Mouse (Mus musculus) spleen, adult 2 months (tissue): ENCODE results near the gene Tmcc1. TPM values are rescaled to one million over a fixed set of nuclear protein-coding genes. Genes with fewer than 3 reads are reported as not detected.
A peak's percentile ranks its signal among the peaks of the same experiment; 100 is the strongest.

Experiments used
- DNase-seq, 2 experiments: peaks; one replicate each; pipeline versions ENCODE4 v3.0.0 to v3.0.0-alpha.2; 2012 to 2021; ENCODE audit warnings: low spot score in 2 of 2, low read depth in 1 of 2
- H3K27ac ChIP-seq: fragments of 200-500 bp; 2 replicates; pipeline ENCODE4 v1.5.1; 2012; ENCODE audit warnings: low read length, inconsistent platforms; ENCODE audit not compliant: insufficient read depth
- H3K27me3 ChIP-seq: fragments of 200-500 bp; 2 replicates; pipeline ENCODE4 v1.6.1; 2012; ENCODE audit warnings: mild to moderate bottlenecking, moderate library complexity, low read length, inconsistent platforms; ENCODE audit not compliant: control insufficient read depth, insufficient read depth
- H3K36me3 ChIP-seq: fragments of 200-500 bp; 2 replicates; pipeline ENCODE4 v1.6.1; 2012; ENCODE audit warnings: mild to moderate bottlenecking, low read length, inconsistent platforms; ENCODE audit not compliant: control insufficient read depth, insufficient read depth
- H3K4me1 ChIP-seq: fragments of 200-500 bp; 2 replicates; pipeline ENCODE4 v1.6.1; 2011; ENCODE audit warnings: inconsistent platforms; ENCODE audit not compliant: control insufficient read depth, insufficient read depth, insufficient read length
- H3K4me3 ChIP-seq: fragments of 200-500 bp; 2 replicates; pipeline ENCODE4 v1.5.1; 2011; ENCODE audit warnings: mild to moderate bottlenecking, inconsistent platforms; ENCODE audit not compliant: insufficient read depth, insufficient read length; ENCODE audit errors: extremely low read depth
- CTCF ChIP-seq: fragments of 200-500 bp; IDR thresholded peaks from 2 replicates; pipeline ENCODE4 v1.5.1; 2011; ENCODE audit warnings: mild to moderate bottlenecking, inconsistent platforms; ENCODE audit not compliant: insufficient read depth, insufficient read length, insufficient replicate concordance; ENCODE audit errors: extremely low read depth
- POLR2A ChIP-seq: fragments of 200-500 bp; IDR thresholded peaks from 2 replicates; pipeline ENCODE4 v1.6.1; 2011; ENCODE audit warnings: low read depth, low read length, inconsistent platforms
- WGBS: fragments of 180-500 bp; shearing (Covaris S2); methylation state at CpG from one replicate; pipeline ENCODE4 v1.1.7; 2018; 5-methylcytosine and 5-hydroxymethylcytosine counted together
- polyA plus RNA-seq: library from polyadenylated mRNA; depleted of rRNA; stranded (reverse); fragments of >200 nt; gene quantifications from 2 replicates; pipeline ENCODE4 v1.2.3, GENCODE M21; 2012

Tmcc1 gene
- polyA plus RNA-seq, 1 experiment = 7.6 TPM

DNA sequence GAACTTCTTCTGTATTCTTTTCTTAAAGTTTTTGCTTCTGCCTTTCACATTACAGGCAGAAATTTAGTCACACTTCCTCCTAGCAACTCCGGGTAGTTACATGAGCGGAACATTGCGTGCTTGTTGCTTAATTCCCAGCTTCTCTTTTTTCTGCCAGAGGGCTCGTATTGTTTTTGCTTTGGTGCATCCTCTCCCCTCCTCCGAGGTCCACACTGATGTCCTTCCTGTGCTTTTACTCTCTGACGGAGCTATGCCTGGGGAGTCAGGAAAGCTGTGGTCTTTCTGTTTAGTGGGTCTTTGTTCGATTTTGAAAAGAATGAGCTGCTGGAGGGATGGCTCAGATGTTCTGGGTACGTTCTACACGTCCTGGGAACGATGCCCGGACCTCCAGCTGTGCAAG lies 34.5 kb upstream of the Tmcc1 start:
- H3K36me3 ChIP-seq = peaks cover 32% of the 10 kb centered on the region
- TF ChIP-seq POLR2A (no peak), CTCF (no peak)

GRCm38 (mm10) chr6:116207729-116208534 lies 14.6 kb upstream of the Tmcc1 start, which contains the start of gene Washc2:
Washc2 (plus strand) TSS chr6:116208038.
- under 1% methylated on average over 51 of the region's 51 CpGs for WGBS

More for the DNA sequence above, 34.5 kb upstream of the Tmcc1 start:
- no peak for DNase-seq
- Histone ChIP-seq H3K27ac (peak overlapping the region; percentile 55), H3K4me1 (no peaks in the 10 kb centered on the region), H3K4me3 (no peak overlapping the region), H3K27me3 (no peaks in the 10 kb centered on the region)
- WGBS = 61% methylated on average over 11 of the region's 11 CpGs

DNA sequence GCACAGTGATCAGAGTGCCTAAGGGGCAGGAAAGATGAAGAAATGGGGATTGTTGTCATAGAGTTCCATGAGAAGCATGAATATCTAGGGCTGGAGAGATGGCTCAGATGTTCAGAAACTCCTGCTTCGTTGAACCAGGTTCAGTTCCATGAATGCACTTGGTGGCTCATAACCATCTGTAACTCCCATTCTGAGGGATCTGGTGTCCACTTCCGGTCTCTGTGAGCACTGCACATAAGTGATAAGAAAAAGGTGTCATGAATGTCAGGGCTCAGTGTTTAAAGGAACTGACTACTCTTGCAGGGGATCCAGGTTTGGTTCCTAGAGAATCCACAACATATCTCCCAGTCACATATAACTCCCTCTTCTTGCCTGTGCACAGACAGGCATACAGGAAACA lies 6.4 kb upstream of the Tmcc1 start:
- Histone ChIP-seq H3K4me3 (no peak overlapping the region), H3K27ac (no peak overlapping the region), H3K36me3 (no peaks in the 10 kb centered on the region), H3K27me3 (no peaks in the 10 kb centered on the region), H3K4me1 (no peaks in the 10 kb centered on the region)
- no peak for DNase-seq
- 53% methylated on average over 2 of the region's 2 CpGs for WGBS
- no peak for TF ChIP-seq POLR2A
- TF ChIP-seq CTCF = no peak

More at GRCm38 (mm10) chr6:116207729-116208534, 14.6 kb upstream of the Tmcc1 start, which contains the start of gene Washc2:
- Histone ChIP-seq H3K4me3 (peak within 1 kb of the TSS; percentile 87), H3K4me1 (no peaks in the 10 kb centered on the region; the same call in 1 of the 2 replicates), H3K36me3 (peaks cover 12% of the 10 kb centered on the region), H3K27me3 (no peaks in the 10 kb centered on the region), H3K27ac (peak within 1 kb of the TSS; percentile 90)
- DNase-seq = peak; percentile 90 to 93
- TF ChIP-seq CTCF = no peak
- peak; percentile 65 for TF ChIP-seq POLR2A

DNA sequence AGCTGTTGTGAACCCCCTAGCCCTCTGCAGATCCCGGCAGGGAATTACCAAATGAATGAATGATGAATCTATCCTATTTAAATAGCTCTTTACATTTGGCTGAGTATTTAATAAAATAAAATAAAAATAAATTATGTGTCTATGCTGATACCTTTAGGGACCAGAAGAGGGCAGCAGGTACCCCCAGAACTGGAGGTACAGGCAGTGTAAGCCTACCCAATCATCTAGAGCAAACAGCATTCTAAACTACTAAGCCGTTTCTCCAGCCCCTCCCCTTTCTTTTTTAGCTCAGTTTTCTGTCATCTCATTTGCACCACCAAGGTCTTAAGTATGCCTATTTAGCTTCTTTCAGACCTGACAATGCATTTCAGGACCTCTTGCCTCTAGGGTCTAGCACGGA lies 4.9 kb upstream of the Tmcc1 start:
- Histone ChIP-seq H3K4me3 (no peak overlapping the region), H3K36me3 (no peaks in the 10 kb centered on the region), H3K4me1 (no peaks in the 10 kb centered on the region), H3K27ac (no peak overlapping the region), H3K27me3 (no peaks in the 10 kb centered on the region)
- WGBS = 32% methylated on average over 3 of the region's 3 CpGs
- TF ChIP-seq CTCF = peak; percentile 8; the same call in 1 of the 2 replicates
- no peak for TF ChIP-seq POLR2A
- peak in 1 of 2 experiments; percentile 41 for DNase-seq

DNA sequence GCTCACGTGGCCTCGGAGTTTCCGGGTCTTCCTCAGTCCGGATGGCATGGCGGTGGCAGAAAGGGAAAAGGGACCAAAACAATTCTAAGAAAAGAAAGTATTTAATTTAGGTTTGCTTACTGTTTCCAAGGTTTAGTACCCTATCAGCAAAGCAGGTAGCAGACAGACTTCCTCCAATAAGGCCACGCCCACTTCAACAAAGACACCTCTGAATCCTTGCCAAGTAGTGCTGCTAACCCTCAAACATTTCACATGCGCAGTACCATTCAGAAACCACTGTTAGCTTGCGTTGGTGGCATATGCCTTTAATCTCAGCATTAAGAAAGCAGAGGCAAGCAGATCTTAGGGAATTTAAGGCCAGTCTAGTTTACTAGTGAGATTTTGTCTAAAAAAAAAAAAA lies 2.5 kb upstream of the Tmcc1 start:
- no peak for DNase-seq
- no peaks in the 10 kb centered on the region for H3K36me3 ChIP-seq
- no peaks in the 10 kb centered on the region for H3K27me3 ChIP-seq
- TF ChIP-seq POLR2A (no peak), CTCF (no peak)
- WGBS = 81% methylated on average over 8 of the region's 8 CpGs
- H3K4me3 ChIP-seq = no peak overlapping the region
- peaks cover 2% of the 10 kb centered on the region; the same call in 1 of the 2 replicates for H3K4me1 ChIP-seq
- no peak overlapping the region for H3K27ac ChIP-seq

GRCm38 (mm10) chr6:116192809-116193311 lies 426 bp downstream of the Tmcc1 start:
- H3K4me1 ChIP-seq = peaks cover 2% of the 10 kb centered on the region; the same call in 1 of the 2 replicates
- DNase-seq = no peak
- peak overlapping the region; percentile 72 for H3K4me3 ChIP-seq
- no peaks in the 10 kb centered on the region for H3K27me3 ChIP-seq
- peak overlapping the region; percentile 49 for H3K27ac ChIP-seq
- no peaks in the 10 kb centered on the region for H3K36me3 ChIP-seq
- TF ChIP-seq CTCF (no peak), POLR2A (no peak)
- under 1% methylated on average over 35 of the region's 51 CpGs for WGBS
